Mouse (Mus musculus) embryo, embryonic 10 days (tissue): Measurements from ENCODE around the gene Gm5089.

Experiments used
- DNase-seq: peaks from one replicate; pipeline ENCODE4 v3.0.0-alpha.2; 2015; ENCODE audit warnings: low spot score

The Gm5089 gene

DNA sequence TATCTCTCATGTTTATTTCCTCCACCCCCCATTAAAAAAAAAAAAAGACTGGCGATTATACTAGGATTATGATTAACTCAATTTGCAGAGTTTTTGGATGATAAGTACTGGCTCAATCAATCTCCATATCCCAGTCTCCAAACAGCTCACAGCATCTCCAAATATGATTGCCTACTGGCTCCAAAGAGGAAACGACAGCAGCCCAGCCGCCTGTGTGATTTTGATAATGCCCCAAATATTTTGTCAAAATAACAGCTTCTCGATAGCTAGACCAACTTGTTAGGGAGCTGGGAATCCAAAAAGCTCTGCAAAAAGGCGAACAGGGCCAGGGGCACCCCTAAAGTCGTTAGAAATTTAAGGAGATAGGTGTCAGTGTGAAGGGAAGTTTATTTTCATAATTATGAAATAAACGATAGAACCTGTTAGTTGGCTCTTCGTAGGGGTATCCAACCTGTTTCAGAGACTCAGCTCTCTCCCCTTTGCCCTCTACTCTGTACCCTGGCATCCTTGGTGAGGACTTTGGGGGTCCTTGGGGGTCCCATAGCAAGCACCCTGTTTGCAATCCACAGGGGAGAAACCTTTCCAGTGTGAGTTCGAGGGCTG lies 27.2 kb upstream of the Gm5089 start:
- no peak for DNase-seq

DNA sequence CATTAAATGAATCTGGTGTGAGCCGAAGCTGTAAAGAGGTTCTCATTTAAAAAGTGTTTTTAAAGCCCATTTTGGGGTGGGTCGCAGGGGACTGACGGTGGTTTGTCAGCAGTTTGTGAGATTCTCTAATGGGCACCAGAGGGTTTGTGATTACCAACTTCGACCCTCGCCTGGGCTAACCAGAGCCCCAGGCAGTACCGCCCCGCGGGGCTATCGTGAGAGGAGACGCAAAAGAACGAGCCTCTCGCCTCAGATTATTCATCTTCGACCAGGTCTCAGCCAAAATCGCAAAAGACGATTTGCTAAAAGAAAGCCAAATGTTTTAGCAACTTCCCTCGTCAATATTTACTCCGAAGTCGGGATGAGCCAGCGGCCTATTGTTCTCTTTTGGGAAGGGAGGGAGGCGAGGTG lies 26.4 kb upstream of the Gm5089 start:
- DNase-seq: no peak

DNA sequence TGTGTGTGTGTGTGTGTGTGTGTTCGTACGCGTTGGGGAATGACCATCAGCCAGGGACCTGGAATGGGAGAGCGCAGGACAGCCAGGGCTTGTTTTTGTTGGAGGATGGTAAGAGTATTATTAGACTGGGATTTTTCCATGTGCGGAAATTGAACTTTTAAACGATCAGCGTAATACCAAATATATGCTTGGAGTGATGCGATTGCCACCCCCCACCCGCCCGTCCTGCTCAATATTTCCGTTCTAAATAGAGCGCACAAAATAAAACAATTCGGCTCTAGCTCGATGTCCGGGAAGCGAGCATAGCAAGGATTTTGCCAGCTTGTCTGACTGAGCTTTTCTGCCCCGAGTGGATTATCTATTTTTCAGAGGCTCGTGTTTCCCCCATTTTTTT lies 25.9 kb upstream of the Gm5089 start:
- DNase-seq: no peak

- DNase-seq: peak; percentile 57
Measured at GRCm38 (mm10) chr14:122476041-122476821, 25.3 kb upstream of the Gm5089 start.

DNA sequence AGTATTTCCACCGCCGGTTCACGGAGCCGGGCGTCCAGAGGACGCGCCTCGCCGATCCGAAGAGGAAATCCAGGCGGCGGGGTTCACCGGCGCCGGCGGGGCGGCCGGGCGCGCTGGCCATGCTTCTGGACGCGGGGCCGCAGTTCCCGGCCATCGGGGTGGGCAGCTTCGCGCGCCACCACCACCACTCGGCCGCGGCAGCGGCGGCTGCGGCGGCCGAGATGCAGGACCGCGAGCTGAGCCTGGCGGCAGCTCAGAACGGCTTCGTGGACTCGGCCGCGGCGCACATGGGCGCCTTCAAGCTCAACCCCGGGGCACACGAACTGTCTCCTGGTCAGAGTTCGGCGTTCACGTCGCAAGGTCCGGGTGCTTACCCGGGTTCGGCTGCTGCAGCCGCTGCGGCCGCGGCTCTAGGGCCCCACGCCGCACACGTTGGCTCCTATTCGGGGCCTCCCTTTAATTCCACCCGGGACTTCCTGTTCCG lies 24.7 kb upstream of the Gm5089 start:
- DNase-seq: peak; percentile 40

- peak; percentile 81 for DNase-seq
Measured at GRCm38 (mm10) chr14:122474891-122475556, 24.1 kb upstream of the Gm5089 start, which contains the start of gene Zic2. TSS of gene Zic2 (plus strand) at chr14:122475435.

DNA sequence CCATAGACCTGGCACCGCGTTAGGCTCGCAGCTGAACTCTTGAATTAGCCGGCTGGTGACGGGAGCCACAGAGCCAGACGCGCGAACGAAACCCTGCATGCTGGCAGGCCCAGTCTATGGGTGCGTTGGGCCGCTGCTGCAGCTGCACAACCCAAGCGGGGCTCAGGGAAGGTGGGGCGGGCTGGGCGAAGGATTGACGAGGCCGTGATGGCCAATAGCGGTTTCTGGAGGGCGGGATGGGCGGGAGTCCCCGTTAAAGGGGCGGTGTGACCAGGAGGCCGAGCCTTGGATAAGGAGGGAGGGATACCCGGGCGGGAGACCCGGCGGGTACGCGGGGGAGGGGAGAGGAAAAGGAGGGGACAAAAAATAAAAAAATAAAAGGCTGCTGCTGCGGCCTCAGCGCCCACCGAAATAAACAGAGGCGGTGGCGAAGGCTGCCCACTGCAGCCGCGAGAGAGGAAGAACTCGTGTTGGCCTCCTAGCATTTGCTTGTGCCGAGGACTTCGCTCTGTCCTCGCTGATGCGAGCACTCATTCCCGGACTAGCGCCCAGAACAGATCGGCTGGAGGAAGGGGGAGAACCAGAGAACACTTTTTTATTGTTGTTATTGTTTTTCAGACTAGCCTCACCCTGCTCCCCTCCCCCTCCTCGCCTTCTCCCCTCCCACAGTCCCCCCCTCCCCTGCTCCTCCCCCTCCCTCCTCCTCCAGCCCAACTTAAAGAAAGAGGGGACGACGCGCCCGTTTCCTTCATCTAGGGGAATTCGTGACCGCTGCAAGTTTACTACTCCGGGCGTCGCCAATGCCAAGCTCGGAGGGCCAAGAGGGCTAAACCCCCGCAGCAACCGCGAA lies 23.4 kb upstream of the Gm5089 start:
- peak; percentile 90 for DNase-seq

GRCm38 (mm10) chr14:122473211-122473751 lies 22.4 kb upstream of the Gm5089 start:
- peak; percentile 28 for DNase-seq

DNA sequence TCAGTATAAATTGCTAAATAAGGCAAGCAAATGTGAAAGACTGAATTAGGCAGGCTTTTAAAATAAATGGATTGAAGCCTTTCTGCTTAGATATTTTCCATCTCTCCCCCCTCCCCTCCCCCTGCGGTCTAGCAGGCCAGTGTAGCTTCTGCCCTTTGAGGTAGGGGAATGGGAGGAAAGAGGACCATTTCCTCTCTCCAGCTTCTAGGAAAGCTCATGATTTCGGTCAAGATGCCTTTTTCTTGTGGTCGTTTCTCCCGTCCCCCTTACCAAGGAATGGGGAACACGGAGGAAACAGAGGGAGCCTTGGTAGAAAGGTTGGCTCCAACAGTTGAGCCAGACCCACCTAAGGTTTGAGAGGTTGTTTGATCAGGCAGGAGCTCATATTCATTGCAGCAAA lies 21.7 kb upstream of the Gm5089 start:
- no peak for DNase-seq

DNA sequence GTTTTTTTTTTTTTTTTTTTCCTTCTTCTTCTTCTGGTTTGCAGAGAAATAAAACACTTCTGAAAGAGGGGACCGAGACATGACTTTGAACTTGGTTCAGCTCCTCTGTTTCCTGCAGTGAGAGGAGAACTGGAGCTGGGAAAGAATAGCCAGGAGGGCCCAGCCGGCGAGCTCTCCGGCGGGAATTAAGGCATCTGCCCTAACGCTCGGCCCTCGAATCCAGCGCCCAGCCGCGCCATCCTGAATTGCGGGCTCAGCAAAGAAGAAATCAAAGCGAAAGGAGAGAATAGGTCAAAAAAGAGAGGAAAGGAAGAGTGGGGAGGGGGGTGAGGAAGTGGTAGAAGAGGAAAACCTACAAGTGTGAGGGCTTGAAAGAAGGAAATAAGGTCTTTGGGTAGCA lies 21.2 kb upstream of the Gm5089 start:
- peak; percentile 56 for DNase-seq

- DNase-seq: no peak
Measured at GRCm38 (mm10) chr14:122471449-122472085, 20.7 kb upstream of the Gm5089 start.

DNA sequence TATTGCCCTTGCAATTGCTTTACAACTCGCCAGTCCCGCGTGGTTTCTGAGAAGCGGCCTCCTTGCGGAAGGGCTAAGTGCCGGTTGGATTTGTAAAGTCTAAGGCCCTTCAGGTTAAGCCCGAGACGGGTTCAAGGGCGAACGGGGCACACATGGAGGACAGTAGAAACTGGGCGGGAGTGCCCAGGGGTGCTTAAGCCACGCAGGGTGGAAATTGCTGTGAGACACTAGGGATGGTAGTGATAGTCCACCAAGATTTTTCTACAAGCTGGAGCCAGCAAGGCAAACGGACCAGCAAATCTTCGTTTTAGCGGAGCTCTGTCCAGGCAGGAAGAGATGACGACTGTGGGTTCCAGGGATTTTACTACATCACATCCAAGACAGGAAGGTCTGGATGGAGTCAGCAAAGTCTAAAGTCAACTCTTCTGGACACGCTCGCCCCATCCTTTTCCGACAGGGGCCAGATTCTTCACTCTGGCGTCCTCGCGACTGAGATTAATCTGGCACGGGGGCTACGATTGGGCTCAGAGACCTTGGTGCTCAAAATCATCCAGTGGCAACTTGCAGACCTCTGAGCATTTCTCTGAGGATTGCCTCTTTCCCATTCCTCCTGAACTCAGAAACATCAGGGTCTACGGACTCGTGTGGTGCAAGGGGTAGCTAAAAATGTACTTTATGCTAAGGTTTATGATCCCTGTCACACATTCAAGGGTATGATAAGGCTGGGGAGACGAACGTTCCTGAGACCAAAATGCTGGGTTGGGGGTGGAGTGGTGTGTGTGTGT lies 18.2 kb upstream of the Gm5089 start:
- peak; percentile 58 for DNase-seq

DNA sequence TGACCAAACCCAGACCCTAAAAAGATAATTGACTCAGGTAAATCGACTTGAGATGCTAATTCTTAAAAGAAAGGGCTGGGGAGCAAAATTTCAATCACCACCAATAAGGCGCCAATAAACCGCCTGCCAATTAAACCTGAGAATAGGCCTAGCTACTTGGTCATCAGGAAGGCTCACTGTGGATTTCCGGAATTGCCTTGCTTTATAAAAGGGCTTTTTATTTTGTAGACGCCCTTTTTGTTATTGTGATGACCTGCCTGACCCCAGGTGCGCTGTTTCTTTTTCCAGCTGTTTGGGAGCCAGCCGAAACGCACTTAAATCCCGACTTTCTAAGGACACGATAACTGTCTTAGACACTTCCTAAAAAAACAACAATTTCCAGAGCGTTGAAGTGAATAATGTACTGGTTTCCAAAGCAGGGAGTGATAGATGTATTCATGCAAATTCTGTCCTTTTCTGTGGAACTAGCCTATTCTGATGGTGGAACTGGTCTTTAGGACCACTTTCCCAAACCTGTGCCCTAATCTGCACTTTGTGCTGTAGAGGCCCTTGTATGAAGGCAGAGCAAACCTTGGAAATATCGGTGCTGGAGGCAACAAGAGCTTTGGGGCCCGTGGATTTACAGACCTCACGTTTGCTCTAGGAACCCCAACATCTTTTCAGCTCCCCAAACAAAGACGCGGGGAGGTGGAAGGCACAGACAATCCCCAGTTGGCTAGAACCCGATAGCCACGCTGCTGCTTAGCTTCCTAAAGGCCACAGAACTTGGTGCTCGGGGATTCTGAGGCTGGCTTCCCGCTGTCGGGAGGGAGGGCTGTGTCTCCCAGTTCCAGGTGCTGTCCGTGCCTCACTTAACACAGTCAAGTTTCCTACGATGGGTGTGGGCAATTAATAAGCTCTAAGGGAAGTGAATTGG lies 17.3 kb upstream of the Gm5089 start:
- DNase-seq: peak; percentile 35

DNA sequence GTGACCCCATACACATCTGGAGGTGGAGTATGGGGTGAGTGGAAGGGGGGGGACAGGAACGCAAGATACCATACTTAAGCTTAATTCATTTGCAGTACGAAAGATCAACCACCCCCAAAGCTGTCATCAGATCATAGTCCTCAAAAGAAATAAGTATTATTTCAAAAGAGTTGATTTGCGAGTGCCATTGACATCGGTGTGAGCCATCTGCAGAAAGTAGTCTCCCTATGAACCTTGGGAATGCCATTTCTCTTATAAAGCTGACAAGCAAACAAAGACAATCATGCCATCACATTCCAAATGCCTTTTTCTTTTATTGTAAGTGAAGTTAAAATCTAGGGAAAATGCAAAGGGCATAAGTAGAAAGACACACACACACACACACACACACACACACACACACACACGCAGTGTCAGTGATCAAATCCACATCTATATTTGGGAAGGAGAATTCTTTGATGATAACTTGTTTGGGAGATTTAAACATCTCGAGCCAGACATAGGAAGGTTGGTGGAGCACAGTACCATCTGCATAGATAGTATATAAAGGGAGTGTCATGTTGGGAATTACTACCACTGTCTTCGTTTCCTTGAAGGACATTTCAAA lies 15.9 kb upstream of the Gm5089 start:
- no peak for DNase-seq

DNA sequence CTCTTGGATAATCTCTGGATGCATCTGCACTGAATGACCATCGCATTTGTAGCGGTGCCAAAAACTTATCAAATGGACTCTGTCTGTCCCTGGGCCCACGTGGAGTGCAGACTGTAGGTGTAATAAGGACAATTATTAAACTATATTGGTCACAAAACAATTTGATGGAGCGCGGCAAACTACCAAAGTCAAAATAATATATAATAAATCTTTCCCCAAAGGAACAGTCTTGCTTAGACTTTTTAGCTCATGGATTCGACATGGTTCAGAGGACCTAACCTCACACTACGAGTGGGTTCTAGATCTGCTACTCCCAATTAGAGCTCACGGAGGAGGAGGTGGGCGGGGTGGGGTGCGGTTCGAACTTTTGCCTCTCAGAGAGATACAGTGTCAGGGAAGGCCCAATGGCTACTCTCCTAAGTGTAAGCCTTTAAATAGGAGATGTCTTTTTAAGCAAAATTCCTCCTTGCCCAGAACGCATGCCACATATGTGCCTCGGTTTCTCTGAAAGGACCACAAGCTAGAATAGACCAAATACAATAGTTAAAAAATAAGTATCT lies 15.1 kb upstream of the Gm5089 start:
- DNase-seq: peak; percentile 4

DNA sequence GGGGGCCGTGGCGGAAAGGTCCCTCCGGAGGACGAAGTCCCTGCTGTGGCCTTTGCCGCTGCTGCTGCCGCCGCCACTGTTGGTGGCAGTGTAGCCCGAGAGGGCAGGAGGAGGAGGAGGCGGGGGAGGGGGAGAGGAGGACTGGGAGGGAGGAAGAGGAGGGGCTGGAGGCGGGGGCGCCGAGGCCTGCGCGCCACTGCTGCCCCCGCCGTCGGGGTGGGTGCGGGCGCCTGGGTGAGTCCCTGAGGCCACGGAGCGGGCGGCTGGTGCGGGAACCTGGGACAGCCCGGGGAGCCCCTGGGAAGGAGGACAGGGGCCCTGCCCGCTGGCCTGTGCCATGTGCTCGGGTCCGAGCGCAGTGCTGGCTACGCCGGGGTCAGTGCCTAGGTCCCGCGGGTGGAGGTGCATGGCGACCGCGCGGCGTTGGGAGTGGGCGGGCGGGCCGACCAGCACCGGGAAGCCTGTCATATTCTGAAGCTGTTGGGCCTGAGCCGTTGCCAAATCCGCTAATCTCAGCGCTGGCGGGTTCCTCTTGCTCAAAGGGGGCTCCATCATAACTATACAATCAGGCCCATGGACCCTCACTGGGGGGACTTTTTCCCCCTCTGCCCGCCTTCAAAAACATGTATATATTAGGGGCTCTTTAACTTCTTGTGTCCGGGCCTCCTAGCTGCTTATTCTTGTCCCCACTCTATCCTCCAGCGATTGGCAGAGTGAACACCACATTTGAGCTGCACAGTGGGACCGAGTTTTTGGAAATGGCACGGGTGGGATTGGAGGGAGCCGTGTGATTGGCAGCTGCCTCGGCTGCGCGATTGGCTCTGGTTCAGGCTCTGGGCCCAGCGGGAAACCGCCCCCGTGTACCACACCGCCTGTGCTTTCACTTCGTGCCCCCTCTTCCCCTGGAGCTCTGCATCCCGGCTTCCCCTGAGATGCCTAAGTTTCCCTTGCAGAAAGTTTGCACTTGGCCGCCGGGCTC lies 14.1 kb upstream of the Gm5089 start, which contains the start of gene Zic5:
Gene Zic5, minus strand, starts transcription at position 915 of the 979 bp plus-strand sequence.
- peak; percentile 85 for DNase-seq

- DNase-seq: peak; percentile 17
Measured at GRCm38 (mm10) chr14:122464351-122464762, 13.4 kb upstream of the Gm5089 start.
